Mouse (Mus musculus) liver, embryonic 12.5 days (tissue): ENCODE measurements at regions not wholly inside any gene's neighbourhood (a gene's known extent, or its start where the extent isn't known, plus 50 kb on each side); places are given as distances from the start of the nearest gene placed in this dataset.

Source experiments
- ATAC-seq: fragments of 200-750 bp; cut with Nextera tagmentation; 2 replicates; pipeline ENCODE4 v1.8.0; 2017; ENCODE audit warnings: moderate number of reproducible peaks, mild to moderate bottlenecking, moderate library complexity
- H3K27ac ChIP-seq: fragments of 300-500 bp; sonication (generic); 2 replicates; pipeline ENCODE4 v1.5.1; 2016; ENCODE audit warnings: mild to moderate bottlenecking
- H3K27me3 ChIP-seq: fragments of 300-500 bp; sonication (generic); replicated peaks from 2 replicates; pipeline ENCODE4 v1.6.1; 2016; ENCODE audit warnings: mild to moderate bottlenecking, moderate library complexity
- H3K36me3 ChIP-seq: fragments of 300-500 bp; sonication (generic); 2 replicates; pipeline ENCODE4 v1.6.1; 2016; ENCODE audit warnings: mild to moderate bottlenecking, moderate library complexity
- H3K4me1 ChIP-seq: fragments of 300-500 bp; sonication (generic); 2 replicates; pipeline ENCODE4 v1.6.1; 2016
- H3K4me2 ChIP-seq: fragments of 300-500 bp; sonication (generic); 2 replicates; pipeline ENCODE4 v1.6.1; 2016; ENCODE audit warnings: mild to moderate bottlenecking, moderate library complexity
- H3K4me3 ChIP-seq: fragments of 300-500 bp; sonication (generic); 2 replicates; pipeline ENCODE4 v1.5.1; 2016; ENCODE audit warnings: mild to moderate bottlenecking, moderate library complexity
- H3K9ac ChIP-seq: fragments of 300-500 bp; sonication (generic); 2 replicates; pipeline ENCODE4 v1.6.1; 2016; ENCODE audit warnings: mild to moderate bottlenecking, moderate library complexity
- H3K9me3 ChIP-seq: fragments of 300-500 bp; sonication (generic); replicated peaks from 2 replicates; pipeline ENCODE4 v1.6.1; 2016; ENCODE audit warnings: mild to moderate bottlenecking, moderate library complexity
- WGBS: fragments of 180-500 bp; shearing (Covaris S2); methylation state at CpG from one replicate; pipeline ENCODE4 v1.1.7; 2016; ENCODE audit not compliant: insufficient replicate concordance; 5-methylcytosine and 5-hydroxymethylcytosine counted together

DNA sequence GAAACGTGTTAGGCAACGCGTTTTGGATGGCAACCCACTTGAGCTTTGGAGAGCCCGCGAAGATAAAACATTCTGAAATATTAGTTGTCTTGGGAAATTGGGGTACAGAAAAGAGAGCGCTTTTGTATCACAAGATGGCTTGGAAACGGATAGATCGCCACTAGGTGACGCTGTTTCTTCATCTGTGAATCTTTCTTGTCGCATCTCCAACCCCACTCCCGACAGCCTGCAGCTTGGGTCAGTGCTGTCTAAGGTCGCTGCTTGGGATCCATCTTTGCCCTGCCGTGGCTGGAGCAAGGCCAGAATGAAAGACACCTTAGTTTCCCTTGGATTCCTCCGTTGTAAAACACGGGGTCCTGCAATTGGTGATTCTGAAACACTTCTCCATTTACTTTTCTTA, 88.3 kb downstream of the Aldh8a1 start:
- ATAC-seq, result no peak
- no peak overlapping the region for H3K9ac ChIP-seq
- H3K36me3 ChIP-seq, result no peaks in the 10 kb centered on the region
- no peak overlapping the region for H3K27ac ChIP-seq
- H3K4me1 ChIP-seq, result peaks cover 3% of the 10 kb centered on the region; the same call in 1 of the 2 replicates
- H3K4me3 ChIP-seq, result no peak overlapping the region
- peaks cover 3% of the 10 kb centered on the region; the same call in 1 of the 2 replicates for H3K27me3 ChIP-seq
- WGBS, result 4% methylated on average over 15 of the region's 15 CpGs
- no peaks in the 10 kb centered on the region for H3K9me3 ChIP-seq
- 0 out of 2 replicates have a peak overlapping the region, but pooled peaks have one; percentile 16 for H3K4me2 ChIP-seq

GRCm38 (mm10) chr10:21465806-21466377, 88.8 kb downstream of the Aldh8a1 start:
- no peak overlapping the region for H3K4me3 ChIP-seq
- no peak for ATAC-seq
- no peaks in the 10 kb centered on the region for H3K9me3 ChIP-seq
- 67% methylated on average over 7 of the region's 7 CpGs for WGBS
- no peak overlapping the region for H3K9ac ChIP-seq
- H3K36me3 ChIP-seq, result no peaks in the 10 kb centered on the region
- peaks cover 3% of the 10 kb centered on the region; the same call in 1 of the 2 replicates for H3K27me3 ChIP-seq
- peaks cover 3% of the 10 kb centered on the region; the same call in 1 of the 2 replicates for H3K4me1 ChIP-seq
- H3K27ac ChIP-seq, result no peak overlapping the region
- no peak overlapping the region for H3K4me2 ChIP-seq

DNA sequence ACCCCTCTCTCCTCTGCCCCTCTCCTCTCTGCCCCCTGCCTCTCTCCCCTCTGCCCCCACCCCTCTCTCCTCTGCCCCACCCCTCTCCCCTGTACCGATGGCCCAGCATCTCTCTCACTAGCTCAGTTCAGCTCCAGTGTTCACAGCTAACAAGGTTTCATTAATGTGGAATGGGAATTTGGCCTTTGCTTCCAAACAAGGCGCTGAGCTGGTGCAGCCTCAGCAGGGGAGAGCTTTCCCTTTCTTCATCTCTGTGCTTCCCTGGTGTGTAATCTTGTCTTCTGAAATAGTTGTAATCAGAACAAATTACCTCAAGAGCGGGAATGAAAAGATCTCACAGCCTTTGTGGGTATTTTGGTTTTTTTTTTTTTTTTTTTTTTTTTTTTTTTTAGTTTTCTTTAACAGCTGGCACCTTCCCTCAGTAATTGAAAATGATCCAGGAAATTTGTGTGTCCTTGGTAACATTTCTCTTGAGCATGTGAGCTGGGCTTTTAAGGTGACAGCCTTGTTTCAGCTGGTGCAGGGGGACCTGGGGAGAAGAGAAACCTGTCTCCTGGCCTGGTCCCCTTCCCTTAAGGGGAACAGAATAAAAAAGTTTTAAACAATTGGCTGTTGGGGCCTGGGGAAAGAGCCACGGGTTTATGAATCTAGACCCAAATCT, 90.5 kb downstream of the Aldh8a1 start:
- H3K27ac ChIP-seq, result no peak overlapping the region
- ATAC-seq, result no peak
- 42% methylated on average over 4 of the region's 4 CpGs for WGBS
- H3K27me3 ChIP-seq, result peaks cover 3% of the 10 kb centered on the region; the same call in 1 of the 2 replicates
- peaks cover 3% of the 10 kb centered on the region; the same call in 1 of the 2 replicates for H3K4me1 ChIP-seq
- no peaks in the 10 kb centered on the region for H3K36me3 ChIP-seq
- no peak overlapping the region for H3K4me2 ChIP-seq
- H3K9me3 ChIP-seq, result no peaks in the 10 kb centered on the region
- no peak overlapping the region for H3K9ac ChIP-seq
- H3K4me3 ChIP-seq, result no peak overlapping the region

- Histone ChIP-seq H3K4me1 (peaks cover 3% of the 10 kb centered on the region; the same call in 1 of the 2 replicates), H3K27me3 (peaks cover 3% of the 10 kb centered on the region; the same call in 1 of the 2 replicates), H3K9ac (no peak overlapping the region), H3K27ac (no peak overlapping the region), H3K4me2 (no peak overlapping the region), H3K36me3 (no peaks in the 10 kb centered on the region), H3K4me3 (no peak overlapping the region), H3K9me3 (no peaks in the 10 kb centered on the region)
- 71% methylated on average over 10 of the region's 10 CpGs for WGBS
- ATAC-seq, result no peak
Measured at GRCm38 (mm10) chr10:21468421-21468820, 91.3 kb downstream of the Aldh8a1 start.

GRCm38 (mm10) chr10:21469961-21470360, 92.9 kb downstream of the Aldh8a1 start:
- H3K9me3 ChIP-seq, result no peaks in the 10 kb centered on the region
- H3K4me1 ChIP-seq, result peaks cover 3% of the 10 kb centered on the region; the same call in 1 of the 2 replicates
- no peak for ATAC-seq
- H3K9ac ChIP-seq, result no peak overlapping the region
- 14% methylated on average over 1 of the region's 1 CpGs for WGBS
- peaks cover 3% of the 10 kb centered on the region; the same call in 1 of the 2 replicates for H3K27me3 ChIP-seq
- H3K4me3 ChIP-seq, result no peak overlapping the region
- H3K27ac ChIP-seq, result no peak overlapping the region
- H3K4me2 ChIP-seq, result no peak overlapping the region
- no peaks in the 10 kb centered on the region for H3K36me3 ChIP-seq

DNA sequence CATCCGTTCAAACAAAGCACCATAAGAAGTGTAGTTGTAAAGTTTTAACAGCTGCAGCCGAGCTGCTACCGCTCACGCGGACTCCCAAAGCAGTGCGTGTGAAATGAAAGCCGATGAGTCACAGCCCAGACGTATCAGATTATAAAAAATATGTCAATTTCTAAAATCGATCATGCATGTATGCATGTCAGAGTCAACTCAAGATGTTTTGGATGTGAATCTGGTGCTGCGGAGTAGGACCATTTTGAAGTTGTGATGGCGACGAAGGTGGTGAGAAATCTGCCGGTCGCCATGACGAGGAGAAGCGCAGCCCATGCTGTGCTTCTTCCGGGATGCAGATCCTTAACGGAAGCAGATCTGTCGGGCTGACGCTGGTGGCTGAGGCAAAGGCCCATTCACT, 93.5 kb downstream of the Aldh8a1 start:
- H3K36me3 ChIP-seq, result no peaks in the 10 kb centered on the region

DNA sequence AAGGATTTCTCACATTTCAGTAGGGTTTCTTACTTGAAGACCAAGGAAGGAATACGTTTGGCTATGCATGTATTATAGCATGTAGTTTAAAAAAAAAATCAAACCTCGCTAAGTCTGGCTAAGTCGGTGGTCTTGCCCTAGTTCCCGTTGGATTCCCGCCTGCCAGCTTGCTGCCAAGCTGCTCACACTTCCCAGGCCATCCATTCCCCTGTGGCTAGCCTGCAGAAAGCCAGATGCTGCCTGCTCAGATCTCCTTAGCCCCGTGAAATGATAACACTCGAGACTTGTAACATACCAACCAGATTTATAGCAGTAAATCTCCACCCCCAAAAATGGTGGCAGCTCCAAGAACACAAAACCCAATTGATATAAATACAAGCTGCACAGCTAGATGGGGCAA, 97.2 kb downstream of the Aldh8a1 start:
- ATAC-seq, result no peak
- Histone ChIP-seq H3K36me3 (no peaks in the 10 kb centered on the region), H3K27me3 (no peaks in the 10 kb centered on the region), H3K27ac (no peak overlapping the region), H3K9me3 (no peaks in the 10 kb centered on the region), H3K9ac (no peak overlapping the region), H3K4me1 (peaks cover 5% of the 10 kb centered on the region), H3K4me2 (no peak overlapping the region), H3K4me3 (no peak overlapping the region)
- WGBS, result 57% methylated on average over 7 of the region's 7 CpGs

More for the DNA sequence above, 93.5 kb downstream of the Aldh8a1 start:
- Histone ChIP-seq H3K4me1 (0 out of 2 replicates have a peak, but pooled peaks cover 3% of the 10 kb centered on the region), H3K27me3 (peaks cover 2% of the 10 kb centered on the region; the same call in 1 of the 2 replicates), H3K4me3 (no peak overlapping the region), H3K9me3 (no peaks in the 10 kb centered on the region), H3K4me2 (no peak overlapping the region), H3K9ac (no peak overlapping the region), H3K27ac (no peak overlapping the region)
- WGBS, result 71% methylated on average over 20 of the region's 20 CpGs
- ATAC-seq, result no peak

GRCm38 (mm10) chr10:21478004-21478403, 100.9 kb downstream of the Aldh8a1 start:
- H3K4me2 ChIP-seq, result no peak overlapping the region
- 74% methylated on average over 3 of the region's 3 CpGs for WGBS
- H3K36me3 ChIP-seq, result no peaks in the 10 kb centered on the region
- peaks cover 10% of the 10 kb centered on the region for H3K4me1 ChIP-seq
- no peak overlapping the region for H3K9ac ChIP-seq
- H3K4me3 ChIP-seq, result no peak overlapping the region
- H3K9me3 ChIP-seq, result no peaks in the 10 kb centered on the region
- no peak for ATAC-seq
- no peak overlapping the region for H3K27ac ChIP-seq
- no peaks in the 10 kb centered on the region for H3K27me3 ChIP-seq

GRCm38 (mm10) chr10:21479403-21479802, 102.3 kb downstream of the Aldh8a1 start:
- 20% methylated on average over 3 of the region's 3 CpGs for WGBS
- ATAC-seq, result 0 out of 2 replicates have a peak, but pooled peaks have one; percentile 18

GRCm38 (mm10) chr10:21481255-21481654, 104.2 kb downstream of the Aldh8a1 start:
- Histone ChIP-seq H3K36me3 (no peaks in the 10 kb centered on the region), H3K4me3 (no peak overlapping the region), H3K27me3 (no peaks in the 10 kb centered on the region), H3K4me1 (peaks cover 10% of the 10 kb centered on the region), H3K9ac (no peak overlapping the region), H3K27ac (no peak overlapping the region), H3K4me2 (no peak overlapping the region), H3K9me3 (no peaks in the 10 kb centered on the region)
- no peak for ATAC-seq
- 80% methylated on average over 3 of the region's 3 CpGs for WGBS

More at GRCm38 (mm10) chr10:21479403-21479802, 102.3 kb downstream of the Aldh8a1 start:
- H3K4me3 ChIP-seq, result no peak overlapping the region
- H3K4me2 ChIP-seq, result no peak overlapping the region
- peaks cover 10% of the 10 kb centered on the region for H3K4me1 ChIP-seq
- H3K27me3 ChIP-seq, result no peaks in the 10 kb centered on the region
- H3K27ac ChIP-seq, result no peak overlapping the region
- no peaks in the 10 kb centered on the region for H3K36me3 ChIP-seq
- H3K9me3 ChIP-seq, result no peaks in the 10 kb centered on the region
- no peak overlapping the region for H3K9ac ChIP-seq

GRCm38 (mm10) chr10:21482055-21482454, 105.0 kb downstream of the Aldh8a1 start:
- Histone ChIP-seq H3K36me3 (no peaks in the 10 kb centered on the region), H3K9me3 (no peaks in the 10 kb centered on the region), H3K27me3 (no peaks in the 10 kb centered on the region), H3K9ac (no peak overlapping the region), H3K4me1 (peaks cover 10% of the 10 kb centered on the region), H3K4me3 (no peak overlapping the region), H3K4me2 (no peak overlapping the region), H3K27ac (no peak overlapping the region)
- 20% methylated on average over 4 of the region's 4 CpGs for WGBS
- ATAC-seq, result peak; percentile 72; the same call in 1 of the 2 replicates

GRCm38 (mm10) chr10:21482659-21483058, 105.6 kb downstream of the Aldh8a1 start:
- Histone ChIP-seq H3K36me3 (no peaks in the 10 kb centered on the region), H3K27ac (no peak overlapping the region), H3K9ac (no peak overlapping the region), H3K4me2 (no peak overlapping the region), H3K9me3 (no peaks in the 10 kb centered on the region), H3K4me3 (no peak overlapping the region), H3K4me1 (peaks cover 10% of the 10 kb centered on the region), H3K27me3 (no peaks in the 10 kb centered on the region)
- ATAC-seq, result no peak
- WGBS, result 78% methylated on average over 9 of the region's 9 CpGs
